Mouse (Mus musculus) hindbrain, embryonic 12.5 days (tissue): ENCODE measurements at regions not wholly inside any gene's neighbourhood (a gene's known extent, or its start where the extent isn't known, plus 50 kb on each side); places are given as distances from the start of the nearest gene placed in this dataset.

Experiments used
- ATAC-seq: fragments of 200-750 bp; cut with Nextera tagmentation; 2 replicates; pipeline ENCODE4 v1.8.0; 2017; ENCODE audit warnings: moderate TSS enrichment; ENCODE audit not compliant: low FRiP score
- H3K27ac ChIP-seq: fragments of 300-500 bp; sonication (generic); 2 replicates; pipeline ENCODE4 v1.5.1; 2016; ENCODE audit warnings: mild to moderate bottlenecking
- H3K27me3 ChIP-seq: fragments of 300-500 bp; sonication (generic); 2 replicates; pipeline ENCODE4 v1.6.1; 2016; ENCODE audit warnings: mild to moderate bottlenecking
- H3K36me3 ChIP-seq: fragments of 300-500 bp; sonication (generic); 2 replicates; pipeline ENCODE4 v1.6.1; 2016; ENCODE audit warnings: mild to moderate bottlenecking
- H3K4me1 ChIP-seq: fragments of 300-500 bp; sonication (generic); 2 replicates; pipeline ENCODE4 v1.6.1; 2016
- H3K4me2 ChIP-seq: fragments of 300-500 bp; sonication (generic); replicated peaks from 2 replicates; pipeline ENCODE4 v1.6.1; 2016; ENCODE audit warnings: mild to moderate bottlenecking
- H3K4me3 ChIP-seq: fragments of 300-500 bp; sonication (generic); 2 replicates; pipeline ENCODE4 v1.5.1; 2016; ENCODE audit warnings: mild to moderate bottlenecking
- H3K9ac ChIP-seq: fragments of 300-500 bp; sonication (generic); 2 replicates; pipeline ENCODE4 v1.6.1; 2016; ENCODE audit warnings: mild to moderate bottlenecking, moderate library complexity
- H3K9me3 ChIP-seq: fragments of 300-500 bp; sonication (generic); replicated peaks from 2 replicates; pipeline ENCODE4 v1.6.1; 2016; ENCODE audit warnings: mild to moderate bottlenecking
- WGBS: fragments of 180-500 bp; shearing (Covaris S2); methylation state at CpG from one replicate; pipeline ENCODE4 v1.1.7; 2016; 5-methylcytosine and 5-hydroxymethylcytosine counted together

- no peaks in the 10 kb centered on the region for H3K27me3 ChIP-seq
- no peak overlapping the region for H3K4me2 ChIP-seq
- H3K9ac ChIP-seq: no peak overlapping the region
- ATAC-seq: no peak
- no peak overlapping the region for H3K27ac ChIP-seq
- H3K9me3 ChIP-seq: no peaks in the 10 kb centered on the region
- WGBS: 87% methylated on average over 2 of the region's 2 CpGs
- no peaks in the 10 kb centered on the region for H3K36me3 ChIP-seq
- H3K4me3 ChIP-seq: no peak overlapping the region
- H3K4me1 ChIP-seq: no peaks in the 10 kb centered on the region
Observed at GRCm38 (mm10) chr13:60398836-60399235, 202.9 kb upstream of the Dapk1 start.

- no peaks in the 10 kb centered on the region for H3K27me3 ChIP-seq
- no peak overlapping the region for H3K27ac ChIP-seq
- no peak overlapping the region for H3K9ac ChIP-seq
- H3K4me2 ChIP-seq: no peak overlapping the region
- no peaks in the 10 kb centered on the region for H3K9me3 ChIP-seq
- no peaks in the 10 kb centered on the region for H3K36me3 ChIP-seq
- 76% methylated on average over 3 of the region's 3 CpGs for WGBS
- no peak for ATAC-seq
- H3K4me3 ChIP-seq: no peak overlapping the region
- no peaks in the 10 kb centered on the region for H3K4me1 ChIP-seq
Observed at GRCm38 (mm10) chr13:60400764-60401487, 200.8 kb upstream of the Dapk1 start.

GRCm38 (mm10) chr13:60403471-60403870 lies 198.3 kb upstream of the Dapk1 start:
- no peaks in the 10 kb centered on the region for H3K36me3 ChIP-seq
- H3K27me3 ChIP-seq: no peaks in the 10 kb centered on the region
- H3K4me3 ChIP-seq: no peak overlapping the region
- H3K9me3 ChIP-seq: no peaks in the 10 kb centered on the region
- no peak overlapping the region for H3K4me2 ChIP-seq
- H3K9ac ChIP-seq: no peak overlapping the region
- ATAC-seq: no peak
- no peak overlapping the region for H3K27ac ChIP-seq
- 91% methylated on average over 3 of the region's 3 CpGs for WGBS
- no peaks in the 10 kb centered on the region for H3K4me1 ChIP-seq

GRCm38 (mm10) chr13:60407344-60407743 lies 194.4 kb upstream of the Dapk1 start:
- Histone ChIP-seq H3K4me1 (peaks cover 7% of the 10 kb centered on the region; the same call in 1 of the 2 replicates), H3K4me2 (no peak overlapping the region), H3K27me3 (no peaks in the 10 kb centered on the region), H3K9ac (no peak overlapping the region), H3K36me3 (no peaks in the 10 kb centered on the region), H3K9me3 (no peaks in the 10 kb centered on the region), H3K4me3 (no peak overlapping the region), H3K27ac (no peak overlapping the region)
- ATAC-seq: no peak
- 94% methylated on average over 4 of the region's 4 CpGs for WGBS

GRCm38 (mm10) chr13:60409706-60410502 lies 191.8 kb upstream of the Dapk1 start:
- ATAC-seq: no peak
- no peaks in the 10 kb centered on the region for H3K27me3 ChIP-seq
- no peak overlapping the region for H3K4me3 ChIP-seq

GRCm38 (mm10) chr13:60416024-60416423 lies 185.7 kb upstream of the Dapk1 start:
- ATAC-seq: no peak

More at GRCm38 (mm10) chr13:60409706-60410502, 191.8 kb upstream of the Dapk1 start:
- H3K27ac ChIP-seq: peak overlapping the region; percentile 69
- no peak overlapping the region for H3K4me2 ChIP-seq
- no peaks in the 10 kb centered on the region for H3K9me3 ChIP-seq
- no peaks in the 10 kb centered on the region for H3K36me3 ChIP-seq
- WGBS: 57% methylated on average over 14 of the region's 14 CpGs
- H3K9ac ChIP-seq: no peak overlapping the region
- H3K4me1 ChIP-seq: peaks cover 7% of the 10 kb centered on the region; the same call in 1 of the 2 replicates

GRCm38 (mm10) chr13:60417015-60417414 lies 184.7 kb upstream of the Dapk1 start:
- 91% methylated on average over 8 of the region's 8 CpGs for WGBS
- no peak for ATAC-seq

More at GRCm38 (mm10) chr13:60416024-60416423, 185.7 kb upstream of the Dapk1 start:
- no peak overlapping the region for H3K4me2 ChIP-seq
- H3K27ac ChIP-seq: no peak overlapping the region
- H3K27me3 ChIP-seq: no peaks in the 10 kb centered on the region
- no peak overlapping the region for H3K4me3 ChIP-seq
- no peaks in the 10 kb centered on the region for H3K9me3 ChIP-seq
- WGBS: 94% methylated on average over 1 of the region's 1 CpGs
- H3K4me1 ChIP-seq: peaks cover 8% of the 10 kb centered on the region
- no peaks in the 10 kb centered on the region for H3K36me3 ChIP-seq
- no peak overlapping the region for H3K9ac ChIP-seq

GRCm38 (mm10) chr13:60417436-60418158 lies 184.2 kb upstream of the Dapk1 start:
- H3K4me2 ChIP-seq: no peak overlapping the region
- no peaks in the 10 kb centered on the region for H3K27me3 ChIP-seq
- H3K4me3 ChIP-seq: no peak overlapping the region
- H3K9me3 ChIP-seq: no peaks in the 10 kb centered on the region
- WGBS: 80% methylated on average over 14 of the region's 14 CpGs
- no peaks in the 10 kb centered on the region for H3K36me3 ChIP-seq
- H3K4me1 ChIP-seq: peaks cover 8% of the 10 kb centered on the region
- no peak overlapping the region for H3K27ac ChIP-seq
- no peak overlapping the region for H3K9ac ChIP-seq
- no peak for ATAC-seq

More at GRCm38 (mm10) chr13:60417015-60417414, 184.7 kb upstream of the Dapk1 start:
- no peak overlapping the region for H3K27ac ChIP-seq
- H3K27me3 ChIP-seq: no peaks in the 10 kb centered on the region
- no peak overlapping the region for H3K4me2 ChIP-seq
- H3K9ac ChIP-seq: no peak overlapping the region
- no peaks in the 10 kb centered on the region for H3K9me3 ChIP-seq
- peaks cover 8% of the 10 kb centered on the region for H3K4me1 ChIP-seq
- H3K36me3 ChIP-seq: no peaks in the 10 kb centered on the region
- no peak overlapping the region for H3K4me3 ChIP-seq

- Histone ChIP-seq H3K36me3 (no peaks in the 10 kb centered on the region), H3K4me1 (peaks cover 8% of the 10 kb centered on the region), H3K9ac (no peak overlapping the region), H3K9me3 (no peaks in the 10 kb centered on the region), H3K4me3 (no peak overlapping the region), H3K27me3 (no peaks in the 10 kb centered on the region), H3K27ac (no peak overlapping the region), H3K4me2 (no peak overlapping the region)
- ATAC-seq: no peak
- 14% methylated on average over 7 of the region's 7 CpGs for WGBS
Observed at GRCm38 (mm10) chr13:60420386-60420785, 181.4 kb upstream of the Dapk1 start.

GRCm38 (mm10) chr13:60420842-60421696 lies 180.7 kb upstream of the Dapk1 start:
- 63% methylated on average over 3 of the region's 3 CpGs for WGBS
- H3K27me3 ChIP-seq: no peaks in the 10 kb centered on the region

GRCm38 (mm10) chr13:60424267-60424666 lies 177.5 kb upstream of the Dapk1 start:
- Histone ChIP-seq H3K4me1 (peaks cover 20% of the 10 kb centered on the region), H3K27me3 (no peaks in the 10 kb centered on the region), H3K36me3 (no peaks in the 10 kb centered on the region), H3K27ac (no peak overlapping the region), H3K9ac (no peak overlapping the region), H3K4me2 (no peak overlapping the region), H3K9me3 (no peaks in the 10 kb centered on the region), H3K4me3 (no peak overlapping the region)
- 64% methylated on average over 6 of the region's 6 CpGs for WGBS
- no peak for ATAC-seq

More at GRCm38 (mm10) chr13:60420842-60421696, 180.7 kb upstream of the Dapk1 start:
- H3K4me2 ChIP-seq: no peak overlapping the region
- no peaks in the 10 kb centered on the region for H3K9me3 ChIP-seq
- no peak overlapping the region for H3K9ac ChIP-seq
- no peaks in the 10 kb centered on the region for H3K36me3 ChIP-seq
- H3K4me1 ChIP-seq: peaks cover 8% of the 10 kb centered on the region
- H3K27ac ChIP-seq: no peak overlapping the region
- ATAC-seq: no peak
- H3K4me3 ChIP-seq: no peak overlapping the region
